Mouse (Mus musculus) left cerebral cortex, adult 18-20 months (tissue): ENCODE data around the gene Alk. TPM values are rescaled to one million over a fixed set of nuclear protein-coding genes. Genes with fewer than 3 reads are reported as not detected.
A peak's percentile ranks its signal among the peaks of the same experiment; 100 is the strongest.

ENCODE experiments used
- DNase-seq, 2 experiments: peaks; one replicate each; pipeline ENCODE4 v3.0.0; 2021 to 2022; ENCODE audit warnings: low spot score in 2 of 2, mixed read lengths in 1 of 2
- long read RNA-seq, 2 experiments: library from polyadenylated mRNA; stranded (forward); transcript quantifications; one replicate each; pipeline ENCODE4 v2.0.0; 2021
- total RNA-seq, 2 experiments: library from RNA; stranded (reverse); gene quantifications; 2 replicates each; pipeline ENCODE4 v1.2.3; 2021

The Alk gene
- 1 to 10 TPM; 8.4 to 9.1 TPM for total RNA-seq
- long read RNA-seq, experiment 1, partial matches to known transcripts, result 1 of 4 reads
- long read RNA-seq, experiment 1, other reads (novel, unspliced or antisense), result 3 of 4 reads
- long read RNA-seq, experiment 2, partial matches to known transcripts, result 0 of 2 reads
- long read RNA-seq, experiment 2, other reads (novel, unspliced or antisense), result 2 of 2 reads

- DNase-seq, result peak; percentile 92 to 94
Observed at GRCm38 (mm10) chr17:72604610-72604980, at the start of gene Alk. Gene Alk, minus strand, starts transcription at chr17:72604627.

- DNase-seq, result no peak
Observed at GRCm38 (mm10) chr17:72652801-72653200, 48.4 kb upstream of the Alk start.

GRCm38 (mm10) chr17:72648607-72649217 is 44.3 kb upstream of the Alk start:
- DNase-seq, result no peak

- no peak for DNase-seq
Observed at GRCm38 (mm10) chr17:72646167-72646566, 41.7 kb upstream of the Alk start.

GRCm38 (mm10) chr17:72640095-72640494 is 35.7 kb upstream of the Alk start:
- no peak for DNase-seq

GRCm38 (mm10) chr17:72639400-72639799 is 35.0 kb upstream of the Alk start:
- DNase-seq, result no peak

GRCm38 (mm10) chr17:72606251-72606650 is 1.8 kb upstream of the Alk start:
- DNase-seq, result peak; percentile 88 to 95

- DNase-seq, result peak in 1 of 2 experiments; percentile 9
Observed at GRCm38 (mm10) chr17:72603886-72604609, 379 bp downstream of the Alk start.

GRCm38 (mm10) chr17:72603118-72603885 is 1.1 kb downstream of the Alk start:
- DNase-seq, result peak; percentile 33 to 38

- no peak for DNase-seq
Observed at GRCm38 (mm10) chr17:72600806-72601205, 3.6 kb downstream of the Alk start.

GRCm38 (mm10) chr17:72587671-72588070 is 16.8 kb downstream of the Alk start:
- DNase-seq, result no peak

GRCm38 (mm10) chr17:72580142-72580541 is 24.3 kb downstream of the Alk start:
- peak in 1 of 2 experiments; percentile 5 for DNase-seq

GRCm38 (mm10) chr17:72579321-72579720 is 25.1 kb downstream of the Alk start:
- no peak for DNase-seq

- DNase-seq, result no peak
Observed at GRCm38 (mm10) chr17:72571379-72571778, 33.0 kb downstream of the Alk start.

GRCm38 (mm10) chr17:72569491-72569890 is 34.9 kb downstream of the Alk start:
- DNase-seq, result no peak

- DNase-seq, result no peak
Observed at GRCm38 (mm10) chr17:72563423-72563822, 41.0 kb downstream of the Alk start.

GRCm38 (mm10) chr17:72561471-72561870 is 43.0 kb downstream of the Alk start:
- no peak for DNase-seq

- DNase-seq, result no peak
Observed at GRCm38 (mm10) chr17:72560771-72561170, 43.7 kb downstream of the Alk start.

GRCm38 (mm10) chr17:72557029-72557735 is 47.2 kb downstream of the Alk start:
- no peak for DNase-seq

- no peak for DNase-seq
Observed at GRCm38 (mm10) chr17:72546274-72546673, 58.2 kb downstream of the Alk start.

GRCm38 (mm10) chr17:72535304-72535703 is 69.1 kb downstream of the Alk start:
- DNase-seq, result no peak
